1 mouse cellular context compared by ENCODE assay signal in the genomic region with DNA sequence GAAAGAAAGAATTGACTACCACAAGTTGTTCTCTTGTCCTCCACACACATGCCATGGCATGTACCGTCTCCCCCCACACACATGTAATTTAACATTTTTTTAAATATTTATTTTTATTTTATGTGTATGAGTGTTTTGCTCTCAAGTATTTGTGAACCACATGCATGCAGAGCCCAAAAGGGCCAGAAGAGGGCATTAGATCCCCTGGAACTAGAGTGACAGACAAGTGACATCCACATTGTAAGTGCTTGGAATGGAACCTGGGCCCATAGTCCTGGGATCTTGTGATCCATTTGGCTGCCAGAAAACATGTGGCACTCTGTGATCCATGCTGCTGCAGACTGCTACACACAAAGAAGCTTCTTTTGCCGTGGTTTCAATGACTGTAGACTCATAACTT.
A peak's percentile ranks its signal among the peaks of the same experiment; 100 is the strongest.
TF ChIP-seq lines count a peak whose summit lies in the region.

No protein-coding gene starts in this region.

TF ChIP-seq in CH12.LX, 34 proteins besides CTCF, POLR2A, EP300 and RAD21:
- TF ChIP-seq GABPA (IDR thresholded peaks at IDR 0.05; ENCODE audit: insufficient replicate concordance, low read depth, low read length) (no peak), RCOR1 (conservative IDR thresholded peaks at IDR 0.05; ENCODE audit: low read depth, low read length) (no peak), BHLHE40 (IDR thresholded peaks at IDR 0.05; ENCODE audit: low read depth, low read length) (no peak), SMC3 (IDR thresholded peaks at IDR 0.05; ENCODE audit: low read depth, low read length) (peak; percentile 34)
